Mouse (Mus musculus) midbrain, embryonic 11.5 days (tissue): ENCODE measurements around the gene Mageh1. TPM values are rescaled to one million over a fixed set of nuclear protein-coding genes. Genes with fewer than 3 reads are reported as not detected.
"Not testable (repeated sequence)": the region's sequence is repeated elsewhere in the genome, so short reads cannot be mapped to it uniquely, and the experiment has no call there.

ENCODE experiments used
- ATAC-seq: fragments of 200-750 bp; cut with Nextera tagmentation; 2 replicates; pipeline ENCODE4 v1.8.0; 2017; ENCODE audit warnings: moderate TSS enrichment, moderate library complexity; ENCODE audit not compliant: low FRiP score
- DNase-seq: peaks from one replicate; pipeline ENCODE4 v3.0.0; 2015; ENCODE audit warnings: low spot score; ENCODE audit errors: missing footprints
- H3K27ac ChIP-seq: fragments of 300-500 bp; sonication (generic); 2 replicates; pipeline ENCODE4 v1.5.1; 2014; ENCODE audit warnings: low read depth, low read length
- H3K27me3 ChIP-seq: fragments of 300-500 bp; sonication (generic); 2 replicates; pipeline ENCODE4 v1.6.1; 2014; ENCODE audit warnings: mild to moderate bottlenecking, low read length, moderate library complexity, mixed read lengths; ENCODE audit not compliant: control insufficient read depth, insufficient read depth
- H3K36me3 ChIP-seq: fragments of 300-500 bp; sonication (generic); 2 replicates; pipeline ENCODE4 v1.6.1; 2014; ENCODE audit warnings: mild to moderate bottlenecking, low read length, moderate library complexity, mixed read lengths; ENCODE audit not compliant: control insufficient read depth, insufficient read depth
- H3K4me1 ChIP-seq: fragments of 300-500 bp; sonication (generic); 2 replicates; pipeline ENCODE4 v1.6.1; 2014; ENCODE audit warnings: low read length; ENCODE audit not compliant: control insufficient read depth, insufficient read depth
- H3K4me2 ChIP-seq: fragments of 300-500 bp; sonication (generic); 2 replicates; pipeline ENCODE4 v1.6.1; 2014; ENCODE audit warnings: mild to moderate bottlenecking, moderate library complexity
- H3K4me3 ChIP-seq: fragments of 300-500 bp; sonication (generic); 2 replicates; pipeline ENCODE4 v1.5.1; 2014; ENCODE audit warnings: low read depth, low read length
- H3K9ac ChIP-seq: fragments of 300-500 bp; sonication (generic); 2 replicates; pipeline ENCODE4 v1.6.1; 2014; ENCODE audit warnings: low read length
- H3K9me3 ChIP-seq: fragments of 300-500 bp; sonication (generic); 2 replicates; pipeline ENCODE4 v1.6.1; 2016; ENCODE audit warnings: low read length; ENCODE audit not compliant: control insufficient read depth
- WGBS: fragments of 180-500 bp; shearing (Covaris S2); extraction: QIAGEN DNeasy Blood & Tissue Kit; methylation state at CpG from one replicate; pipeline ENCODE4 v1.1.7; 2014; 5-methylcytosine and 5-hydroxymethylcytosine counted together
- polyA plus RNA-seq: library from polyadenylated mRNA; unstranded; fragments of >200 nt; fragmentation: Nextera tagmentation; extraction: Ambion mirVana; gene quantifications from 2 replicates; pipeline ENCODE4 v1.2.1, GENCODE M21; 2014

The Mageh1 gene
- polyA plus RNA-seq: 116 and 120 TPM in 2 replicates

- H3K27me3 ChIP-seq: 0 out of 2 replicates have a peak, but pooled peaks cover 4% of the 10 kb centered on the region
- peak within 1 kb of the TSS; percentile 86 for H3K9ac ChIP-seq
- 13% methylated on average over 49 of the region's 49 CpGs for WGBS
- peak within 1 kb of the TSS; percentile 53 for H3K4me3 ChIP-seq
- H3K27ac ChIP-seq: peak within 1 kb of the TSS; percentile 96
- DNase-seq (peak; percentile 96), ATAC-seq (peak; percentile 90)
- H3K4me1 ChIP-seq: no peaks in the 10 kb centered on the region
- H3K4me2 ChIP-seq: peak within 1 kb of the TSS; percentile 52
- no peaks in the 10 kb centered on the region for H3K36me3 ChIP-seq
- no peaks in the 10 kb centered on the region for H3K9me3 ChIP-seq
Measured at GRCm38 (mm10) chrX:153037087-153037971, at the start of gene Mageh1. Gene Mageh1, minus strand, starts transcription at chrX:153037575.

- not testable (repeated sequence) for H3K36me3 ChIP-seq, H3K9me3 ChIP-seq, H3K9ac ChIP-seq, H3K27me3 ChIP-seq, DNase-seq, H3K4me1 ChIP-seq, H3K4me3 ChIP-seq
- Histone ChIP-seq H3K27ac (peak overlapping the region; percentile 96), H3K4me2 (peak overlapping the region; percentile 52; the same call in 1 of the 2 replicates)
- peak; percentile 96 for ATAC-seq
- whole genome bisulfite sequencing: 27% methylated on average over 7 of the region's 22 CpGs
Measured at GRCm38 (mm10) chrX:153037972-153038744, 783 bp upstream of the Mageh1 start.

- not testable (repeated sequence) for H3K27ac ChIP-seq, H3K4me3 ChIP-seq, H3K4me2 ChIP-seq, DNase-seq, H3K9me3 ChIP-seq, H3K27me3 ChIP-seq, H3K4me1 ChIP-seq, H3K9ac ChIP-seq, ATAC-seq, H3K36me3 ChIP-seq
Measured at GRCm38 (mm10) chrX:153031547-153031946, 5.8 kb downstream of the Mageh1 start.

GRCm38 (mm10) chrX:153025709-153026108, 11.7 kb downstream of the Mageh1 start:
- H3K4me3 ChIP-seq, ATAC-seq, H3K36me3 ChIP-seq, H3K9me3 ChIP-seq, H3K27me3 ChIP-seq, H3K27ac ChIP-seq, H3K9ac ChIP-seq, DNase-seq, H3K4me2 ChIP-seq, H3K4me1 ChIP-seq: not testable (repeated sequence)
- 83% methylated on average over 1 of the region's 3 CpGs for WGBS

GRCm38 (mm10) chrX:153025255-153025654, 12.1 kb downstream of the Mageh1 start:
- not testable (repeated sequence) for H3K4me1 ChIP-seq, H3K36me3 ChIP-seq, H3K9ac ChIP-seq, ATAC-seq, H3K27me3 ChIP-seq, H3K9me3 ChIP-seq, H3K4me3 ChIP-seq, DNase-seq, H3K27ac ChIP-seq, H3K4me2 ChIP-seq
- no CpG with 5 or more reads among the region's 3 CpGs for WGBS

- no peak for ATAC-seq
- 46% methylated on average over 9 of the region's 9 CpGs for WGBS
- H3K36me3 ChIP-seq: no peaks in the 10 kb centered on the region
- H3K4me1 ChIP-seq: no peaks in the 10 kb centered on the region
- H3K4me2 ChIP-seq: peak overlapping the region; percentile 50
- H3K4me3 ChIP-seq: peak overlapping the region; percentile 55
- peak overlapping the region; percentile 72 for H3K9ac ChIP-seq
- no peaks in the 10 kb centered on the region for H3K27me3 ChIP-seq
- H3K9me3 ChIP-seq: no peaks in the 10 kb centered on the region
- H3K27ac ChIP-seq: no peak overlapping the region; the same call in 1 of the 2 replicates
- peak; percentile 88 for DNase-seq
Measured at GRCm38 (mm10) chrX:153007685-153008047, 29.7 kb downstream of the Mageh1 start.

GRCm38 (mm10) chrX:153007021-153007684, 30.2 kb downstream of the Mageh1 start:
- H3K36me3 ChIP-seq: no peaks in the 10 kb centered on the region
- H3K9me3 ChIP-seq: no peaks in the 10 kb centered on the region
- no peaks in the 10 kb centered on the region for H3K4me1 ChIP-seq
- peak overlapping the region; percentile 69 for H3K27ac ChIP-seq
- peak overlapping the region; percentile 50 for H3K4me2 ChIP-seq
- 22% methylated on average over 42 of the region's 58 CpGs for WGBS
- peak overlapping the region; percentile 72 for H3K9ac ChIP-seq
- peak overlapping the region; percentile 55 for H3K4me3 ChIP-seq
- DNase-seq: peak; percentile 90
- no peaks in the 10 kb centered on the region for H3K27me3 ChIP-seq
- ATAC-seq: peak; percentile 91

GRCm38 (mm10) chrX:153006387-153006841, 31.0 kb downstream of the Mageh1 start, which contains the start of gene Usp51:
Gene Usp51, plus strand, starts transcription at chrX:153006469.
- Histone ChIP-seq H3K4me2 (peak within 1 kb of the TSS; percentile 50), H3K9ac (peak within 1 kb of the TSS; percentile 72), H3K36me3 (no peaks in the 10 kb centered on the region), H3K9me3 (no peaks in the 10 kb centered on the region), H3K27me3 (no peaks in the 10 kb centered on the region), H3K27ac (peak within 1 kb of the TSS; percentile 69), H3K4me1 (no peaks in the 10 kb centered on the region), H3K4me3 (peak within 1 kb of the TSS; percentile 55)
- ATAC-seq (peak; percentile 76), DNase-seq (peak; percentile 92)
- WGBS: 15% methylated on average over 23 of the region's 23 CpGs
